Mouse (Mus musculus): Measurements from ENCODE around the gene Gm20379. TPM values are rescaled to one million over a fixed set of nuclear protein-coding genes. Genes with fewer than 3 reads are reported as not detected.

Gm20379 gene
- polyA plus RNA-seq, 1 experiment = not detected

GRCm38 (mm10) chr13:92291605-92292004, 14.2 kb upstream of the Gm20379 start:
- Histone ChIP-seq H3K27ac (ENCODE audit: control insufficient read depth, insufficient read depth, low read depth, low read length) (no peak overlapping the region), H3K4me3 (ENCODE audit: control insufficient read depth, low read depth, low read length) (no peak overlapping the region), H3K4me1 (ENCODE audit: control insufficient read depth, insufficient read depth, low read length) (no peaks in the 10 kb centered on the region), H3K36me3 (ENCODE audit: control insufficient read depth, insufficient read depth, low read length) (no peaks in the 10 kb centered on the region), H3K27me3 (ENCODE audit: control insufficient read depth, insufficient read depth, low read length) (no peaks in the 10 kb centered on the region)
- no peak for TF ChIP-seq CTCF (IDR thresholded peaks at IDR 0.05; ENCODE audit: control insufficient read depth, insufficient read depth, insufficient replicate concordance, low read depth, low read length)
- TF ChIP-seq POLR2A (IDR thresholded peaks at IDR 0.05; ENCODE audit: control insufficient read depth, low read depth, low read length) = no peak

GRCm38 (mm10) chr13:92293883-92294282, 11.9 kb upstream of the Gm20379 start:
- Histone ChIP-seq H3K4me3 (ENCODE audit: control insufficient read depth, low read depth, low read length) (no peak overlapping the region), H3K36me3 (ENCODE audit: control insufficient read depth, insufficient read depth, low read length) (no peaks in the 10 kb centered on the region), H3K27me3 (ENCODE audit: control insufficient read depth, insufficient read depth, low read length) (no peaks in the 10 kb centered on the region), H3K27ac (ENCODE audit: control insufficient read depth, insufficient read depth, low read depth, low read length) (no peak overlapping the region), H3K4me1 (ENCODE audit: control insufficient read depth, insufficient read depth, low read length) (no peaks in the 10 kb centered on the region)
- TF ChIP-seq POLR2A (IDR thresholded peaks at IDR 0.05; ENCODE audit: control insufficient read depth, low read depth, low read length) = no peak
- no peak for TF ChIP-seq CTCF (IDR thresholded peaks at IDR 0.05; ENCODE audit: control insufficient read depth, insufficient read depth, insufficient replicate concordance, low read depth, low read length)

- Histone ChIP-seq H3K27ac (ENCODE audit: control insufficient read depth, insufficient read depth, low read depth, low read length) (no peak overlapping the region), H3K4me1 (ENCODE audit: control insufficient read depth, insufficient read depth, low read length) (no peaks in the 10 kb centered on the region), H3K4me3 (ENCODE audit: control insufficient read depth, low read depth, low read length) (no peak overlapping the region), H3K36me3 (ENCODE audit: control insufficient read depth, insufficient read depth, low read length) (no peaks in the 10 kb centered on the region), H3K27me3 (ENCODE audit: control insufficient read depth, insufficient read depth, low read length) (no peaks in the 10 kb centered on the region)
- TF ChIP-seq POLR2A (IDR thresholded peaks at IDR 0.05; ENCODE audit: control insufficient read depth, low read depth, low read length) (no peak), CTCF (IDR thresholded peaks at IDR 0.05; ENCODE audit: control insufficient read depth, insufficient read depth, insufficient replicate concordance, low read depth, low read length) (no peak)
Measured at GRCm38 (mm10) chr13:92296490-92296889, 9.3 kb upstream of the Gm20379 start.

GRCm38 (mm10) chr13:92297021-92297420, 8.8 kb upstream of the Gm20379 start:
- Histone ChIP-seq H3K27ac (ENCODE audit: control insufficient read depth, insufficient read depth, low read depth, low read length) (no peak overlapping the region), H3K4me3 (ENCODE audit: control insufficient read depth, low read depth, low read length) (no peak overlapping the region), H3K27me3 (ENCODE audit: control insufficient read depth, insufficient read depth, low read length) (no peaks in the 10 kb centered on the region), H3K36me3 (ENCODE audit: control insufficient read depth, insufficient read depth, low read length) (no peaks in the 10 kb centered on the region), H3K4me1 (ENCODE audit: control insufficient read depth, insufficient read depth, low read length) (no peaks in the 10 kb centered on the region)
- TF ChIP-seq POLR2A (IDR thresholded peaks at IDR 0.05; ENCODE audit: control insufficient read depth, low read depth, low read length) = no peak

GRCm38 (mm10) chr13:92299522-92299921, 6.3 kb upstream of the Gm20379 start:
- TF ChIP-seq CTCF (IDR thresholded peaks at IDR 0.05; ENCODE audit: control insufficient read depth, insufficient read depth, insufficient replicate concordance, low read depth, low read length) (no peak), POLR2A (IDR thresholded peaks at IDR 0.05; ENCODE audit: control insufficient read depth, low read depth, low read length) (no peak)
- Histone ChIP-seq H3K36me3 (ENCODE audit: control insufficient read depth, insufficient read depth, low read length) (no peaks in the 10 kb centered on the region), H3K27me3 (ENCODE audit: control insufficient read depth, insufficient read depth, low read length) (no peaks in the 10 kb centered on the region), H3K4me1 (ENCODE audit: control insufficient read depth, insufficient read depth, low read length) (no peaks in the 10 kb centered on the region), H3K4me3 (ENCODE audit: control insufficient read depth, low read depth, low read length) (no peak overlapping the region), H3K27ac (ENCODE audit: control insufficient read depth, insufficient read depth, low read depth, low read length) (no peak overlapping the region)

- Histone ChIP-seq H3K36me3 (ENCODE audit: control insufficient read depth, insufficient read depth, low read length) (no peaks in the 10 kb centered on the region), H3K4me3 (ENCODE audit: control insufficient read depth, low read depth, low read length) (no peak overlapping the region)
Measured at GRCm38 (mm10) chr13:92301754-92302153, 4.0 kb upstream of the Gm20379 start.

GRCm38 (mm10) chr13:92302466-92302865, 3.3 kb upstream of the Gm20379 start:
- H3K36me3 ChIP-seq (ENCODE audit: control insufficient read depth, insufficient read depth, low read length) = no peaks in the 10 kb centered on the region
- H3K4me3 ChIP-seq (ENCODE audit: control insufficient read depth, low read depth, low read length) = no peak overlapping the region
- H3K27ac ChIP-seq (ENCODE audit: control insufficient read depth, insufficient read depth, low read depth, low read length) = no peak overlapping the region
- TF ChIP-seq CTCF (IDR thresholded peaks at IDR 0.05; ENCODE audit: control insufficient read depth, insufficient read depth, insufficient replicate concordance, low read depth, low read length) = no peak
- TF ChIP-seq POLR2A (IDR thresholded peaks at IDR 0.05; ENCODE audit: control insufficient read depth, low read depth, low read length) = no peak
- H3K27me3 ChIP-seq (ENCODE audit: control insufficient read depth, insufficient read depth, low read length) = no peaks in the 10 kb centered on the region
- no peaks in the 10 kb centered on the region for H3K4me1 ChIP-seq (ENCODE audit: control insufficient read depth, insufficient read depth, low read length)

More at GRCm38 (mm10) chr13:92301754-92302153, 4.0 kb upstream of the Gm20379 start:
- Histone ChIP-seq H3K27me3 (ENCODE audit: control insufficient read depth, insufficient read depth, low read length) (no peaks in the 10 kb centered on the region), H3K4me1 (ENCODE audit: control insufficient read depth, insufficient read depth, low read length) (no peaks in the 10 kb centered on the region), H3K27ac (ENCODE audit: control insufficient read depth, insufficient read depth, low read depth, low read length) (no peak overlapping the region)
- TF ChIP-seq POLR2A (IDR thresholded peaks at IDR 0.05; ENCODE audit: control insufficient read depth, low read depth, low read length) (no peak), CTCF (IDR thresholded peaks at IDR 0.05; ENCODE audit: control insufficient read depth, insufficient read depth, insufficient replicate concordance, low read depth, low read length) (no peak)

Measured in testis, adult 2 months (tissue).